Mouse (Mus musculus) NIH3T3 (cell line): ENCODE results near the gene Clk3.
"Not testable (repeated sequence)": the region's sequence is repeated elsewhere in the genome, so short reads cannot be mapped to it uniquely, and the experiment has no call there.

Experiments
- DNase-seq: peaks from one replicate; pipeline ENCODE4 v3.0.0-alpha.2; 2012; ENCODE audit warnings: low read depth

Clk3 gene

DNA sequence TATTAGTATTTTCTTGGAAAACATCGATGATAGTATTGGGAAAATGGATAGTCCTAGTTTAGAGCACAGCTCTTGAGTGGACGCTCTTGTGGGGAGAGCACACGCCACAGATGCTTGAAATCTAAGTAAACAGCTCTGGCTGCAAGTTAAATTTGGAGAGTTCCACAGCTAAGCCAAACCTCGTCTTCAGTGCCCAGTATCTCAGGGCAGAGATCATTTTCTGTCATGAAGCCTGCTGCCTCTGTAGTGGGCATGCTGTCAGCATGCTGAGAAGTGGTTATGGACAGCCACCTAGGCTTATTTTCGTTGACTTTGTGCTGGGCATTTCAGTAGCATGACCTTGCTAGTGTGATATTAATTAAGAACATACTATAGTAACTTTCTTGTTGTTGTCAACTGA, 41.9 kb downstream of the Clk3 start:
- DNase-seq = no peak

GRCm38 (mm10) chr9:57723315-57723715, 42.3 kb downstream of the Clk3 start:
- DNase-seq = peak; percentile 65

- DNase-seq = no peak
Observed at GRCm38 (mm10) chr9:57722371-57722770, 43.3 kb downstream of the Clk3 start.

DNA sequence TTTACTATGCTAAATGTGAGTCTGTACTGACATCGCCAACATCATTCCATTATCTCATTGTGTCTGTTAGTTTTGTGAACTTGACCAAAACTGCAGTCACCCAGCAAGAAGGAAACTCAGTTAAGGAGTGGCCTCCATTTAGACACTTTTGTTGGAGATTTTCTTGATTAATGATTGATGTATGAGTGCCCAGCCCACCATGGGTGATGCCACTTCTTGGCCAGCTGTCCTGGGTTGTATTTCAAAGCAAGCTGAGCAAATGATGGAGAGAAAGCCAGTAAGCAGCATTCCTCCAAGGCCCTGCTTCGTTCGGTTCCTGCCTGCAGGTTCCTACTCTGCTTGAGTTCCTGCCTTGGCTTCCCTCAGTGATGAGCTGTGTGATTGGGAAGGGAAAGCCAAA, 44.9 kb downstream of the Clk3 start:
- DNase-seq = no peak

DNA sequence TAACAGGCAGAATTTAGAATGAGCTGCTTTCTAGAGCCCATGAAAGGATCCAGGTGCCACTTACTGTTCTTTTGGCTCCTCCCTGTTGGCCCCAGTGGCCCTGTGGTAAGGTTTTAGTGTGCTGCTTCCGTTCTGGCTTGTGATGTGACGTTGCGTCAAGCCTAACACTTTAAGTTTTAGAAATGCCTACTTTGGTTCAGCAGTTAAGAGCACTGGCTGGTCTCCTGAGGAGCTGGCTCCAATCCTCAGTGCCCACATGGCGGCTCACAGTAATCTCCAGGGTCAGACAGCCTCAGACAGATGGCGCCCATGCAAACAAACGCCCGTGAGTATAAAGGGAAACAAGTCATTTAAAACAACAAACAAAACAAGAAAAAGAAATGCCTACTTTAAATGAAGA, 47.3 kb downstream of the Clk3 start:
- DNase-seq = no peak

- DNase-seq = no peak
Observed at GRCm38 (mm10) chr9:57712194-57712593, 53.5 kb downstream of the Clk3 start.

- DNase-seq = not testable (repeated sequence)
Observed at GRCm38 (mm10) chr9:57710214-57710613, 55.4 kb downstream of the Clk3 start.

DNA sequence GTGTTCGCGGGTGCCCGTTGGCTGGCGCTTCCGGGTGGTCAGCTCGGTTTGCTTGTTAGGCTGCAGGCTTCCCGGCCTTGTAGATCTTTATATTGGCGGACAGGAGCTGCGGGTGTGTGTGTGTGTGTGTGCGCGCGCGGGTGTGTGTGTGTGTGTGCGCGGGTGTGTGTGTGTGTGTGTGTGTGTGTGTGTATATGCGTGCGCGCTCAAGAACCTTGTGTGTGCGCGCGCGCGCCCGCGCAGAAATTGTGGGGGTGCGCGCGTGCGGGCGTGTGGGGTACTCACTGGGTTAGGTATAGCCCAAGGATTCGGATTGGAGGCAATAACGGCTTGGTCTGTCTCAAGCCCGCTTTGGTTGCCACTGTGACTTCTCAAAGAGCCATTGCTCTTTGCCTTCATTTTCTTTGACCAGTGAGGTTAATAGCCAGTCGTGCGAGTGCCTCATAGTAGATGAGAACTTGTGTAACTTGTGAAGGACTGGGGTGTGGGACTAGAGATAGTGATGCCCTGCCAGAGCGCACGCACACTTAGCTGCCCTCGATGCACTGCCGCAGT, 56.9 kb downstream of the Clk3 start:
- DNase-seq = peak; percentile 66

GRCm38 (mm10) chr9:57708068-57708719, 57.5 kb downstream of the Clk3 start, which contains the start of gene Edc3:
Gene Edc3, plus strand, starts transcription at chr9:57708540.
- peak; percentile 93 for DNase-seq

- no peak for DNase-seq
Observed at GRCm38 (mm10) chr9:57706496-57706895, 59.2 kb downstream of the Clk3 start.
